Mouse (Mus musculus) cerebellum, adult 9-11 months (tissue): ENCODE data around the gene Rnase11.

ENCODE experiments used
- DNase-seq: peaks from one replicate; pipeline ENCODE4 v3.0.0; 2022

Gene Rnase11

GRCm38 (mm10) chr14:51050063-51050462 is at the start of gene Rnase11:
Gene Rnase11, minus strand, starts transcription at chr14:51050163.
- DNase-seq, result no peak

GRCm38 (mm10) chr14:51098921-51099320 is 49.0 kb upstream of the Rnase11 start:
- DNase-seq, result no peak

GRCm38 (mm10) chr14:51098300-51098699 is 48.3 kb upstream of the Rnase11 start:
- peak; percentile 81 for DNase-seq

- DNase-seq, result no peak
Measured at GRCm38 (mm10) chr14:51095736-51096524, 46.0 kb upstream of the Rnase11 start.

GRCm38 (mm10) chr14:51094921-51095320 is 45.0 kb upstream of the Rnase11 start:
- DNase-seq, result no peak

GRCm38 (mm10) chr14:51094096-51094875 is 44.3 kb upstream of the Rnase11 start:
- no peak for DNase-seq

GRCm38 (mm10) chr14:51093496-51093895 is 43.5 kb upstream of the Rnase11 start:
- no peak for DNase-seq

GRCm38 (mm10) chr14:51092073-51092620 is 42.2 kb upstream of the Rnase11 start:
- DNase-seq, result no peak

- peak; percentile 64 for DNase-seq
Measured at GRCm38 (mm10) chr14:51090921-51091900, 41.2 kb upstream of the Rnase11 start, which contains the start of the genes Rnase4 and Ang. Gene Rnase4, plus strand, starts transcription at chr14:51091077. Gene Ang, plus strand, starts transcription at chr14:51091150.

GRCm38 (mm10) chr14:51090077-51090781 is 40.3 kb upstream of the Rnase11 start:
- DNase-seq, result peak; percentile 83

GRCm38 (mm10) chr14:51089674-51090076 is 39.7 kb upstream of the Rnase11 start:
- no peak for DNase-seq

GRCm38 (mm10) chr14:51088970-51089673 is 39.2 kb upstream of the Rnase11 start:
- DNase-seq, result peak; percentile 97

GRCm38 (mm10) chr14:51088166-51088969 is 38.4 kb upstream of the Rnase11 start:
- peak; percentile 87 for DNase-seq

GRCm38 (mm10) chr14:51087762-51088161 is 37.8 kb upstream of the Rnase11 start:
- no peak for DNase-seq

GRCm38 (mm10) chr14:51085911-51086310 is 35.9 kb upstream of the Rnase11 start:
- DNase-seq, result no peak

GRCm38 (mm10) chr14:51085086-51085485 is 35.1 kb upstream of the Rnase11 start:
- DNase-seq, result no peak

GRCm38 (mm10) chr14:51083805-51084204 is 33.8 kb upstream of the Rnase11 start:
- DNase-seq, result no peak

- peak; percentile 59 for DNase-seq
Measured at GRCm38 (mm10) chr14:51082599-51083581, 32.9 kb upstream of the Rnase11 start.

- no peak for DNase-seq
Measured at GRCm38 (mm10) chr14:51081035-51081434, 31.1 kb upstream of the Rnase11 start.
